Mouse (Mus musculus) intestine, postnatal 0 days (tissue): ENCODE measurements at regions not wholly inside any gene's neighbourhood (a gene's known extent, or its start where the extent isn't known, plus 50 kb on each side); places are given as distances from the start of the nearest gene placed in this dataset.

ENCODE experiments used
- ATAC-seq: fragments of 200-750 bp; cut with Nextera tagmentation; 2 replicates; pipeline ENCODE4 v1.8.0; 2017; ENCODE audit warnings: mild to moderate bottlenecking, moderate TSS enrichment, moderate library complexity
- H3K27ac ChIP-seq: fragments of 300-500 bp; sonication (generic); 2 replicates; pipeline ENCODE4 v1.5.1; 2014; ENCODE audit warnings: mild to moderate bottlenecking, low read depth, low read length, moderate library complexity
- H3K27me3 ChIP-seq: fragments of 300-500 bp; sonication (generic); replicated peaks from 2 replicates; pipeline ENCODE4 v1.6.1; 2014; ENCODE audit warnings: low read length, mixed read lengths; ENCODE audit not compliant: control insufficient read depth, insufficient read depth
- H3K36me3 ChIP-seq: fragments of 300-500 bp; sonication (generic); 2 replicates; pipeline ENCODE4 v1.6.1; 2014; ENCODE audit warnings: mild to moderate bottlenecking, moderate library complexity; ENCODE audit not compliant: control insufficient read depth, insufficient read depth
- H3K4me1 ChIP-seq: fragments of 300-500 bp; sonication (generic); replicated peaks from 2 replicates; pipeline ENCODE4 v1.6.1; 2014; ENCODE audit warnings: antibody characterized with exemption, low read length, mixed read lengths; ENCODE audit not compliant: control insufficient read depth, insufficient read depth
- H3K4me2 ChIP-seq: fragments of 300-500 bp; sonication (generic); replicated peaks from 2 replicates; pipeline ENCODE4 v1.6.1; 2014; ENCODE audit warnings: low read depth, mild to moderate bottlenecking, moderate library complexity
- H3K4me3 ChIP-seq: fragments of 300-500 bp; sonication (generic); 2 replicates; pipeline ENCODE4 v1.5.1; 2014; ENCODE audit warnings: low read depth, low read length
- H3K9ac ChIP-seq: fragments of 300-500 bp; sonication (generic); 2 replicates; pipeline ENCODE4 v1.6.1; 2014; ENCODE audit warnings: mild to moderate bottlenecking, low read depth, low read length
- H3K9me3 ChIP-seq: fragments of 300-500 bp; sonication (generic); 2 replicates; pipeline ENCODE4 v1.6.1; 2016; ENCODE audit warnings: mixed run types; ENCODE audit not compliant: control insufficient read depth
- CTCF ChIP-seq: sonication (generic); IDR thresholded peaks from 2 replicates; pipeline ENCODE4 v1.5.1; 2016; ENCODE audit warnings: low read depth, mild to moderate bottlenecking, control low read depth, antibody characterized with exemption, moderate library complexity
- WGBS: fragments of 180-500 bp; shearing (Covaris S2); extraction: QIAGEN DNeasy Blood & Tissue Kit; methylation state at CpG from one replicate; pipeline ENCODE4 v1.1.7; 2014; 5-methylcytosine and 5-hydroxymethylcytosine counted together

DNA sequence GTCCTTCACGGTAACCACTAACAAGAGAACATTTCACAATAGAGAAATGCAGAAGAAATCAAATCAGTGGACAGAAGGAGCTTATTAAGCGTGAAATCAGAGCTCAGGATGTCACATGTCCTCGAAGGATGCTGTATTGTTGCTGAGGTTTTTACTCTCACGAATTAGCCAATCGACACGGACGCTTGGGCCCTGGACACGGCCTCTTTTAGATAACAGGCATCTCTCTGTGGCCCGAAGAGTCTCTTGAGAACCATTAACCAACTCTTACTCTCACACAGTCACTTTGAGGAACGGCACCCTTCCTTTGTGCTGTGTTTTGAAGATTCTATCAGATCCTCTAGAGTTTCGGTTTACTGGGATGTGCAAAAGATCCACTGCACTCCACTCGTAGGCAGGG is 128.2 kb downstream of the Tsen15 start:
- no peak for TF ChIP-seq CTCF
- H3K27ac ChIP-seq: no peak overlapping the region
- 80% methylated on average over 12 of the region's 12 CpGs for WGBS
- no peak overlapping the region for H3K4me3 ChIP-seq
- H3K4me1 ChIP-seq: no peaks in the 10 kb centered on the region
- no peaks in the 10 kb centered on the region for H3K9me3 ChIP-seq
- H3K4me2 ChIP-seq: no peak overlapping the region
- no peaks in the 10 kb centered on the region for H3K36me3 ChIP-seq
- no peaks in the 10 kb centered on the region for H3K27me3 ChIP-seq
- no peak overlapping the region for H3K9ac ChIP-seq
- ATAC-seq: no peak

- Histone ChIP-seq H3K9ac (no peak overlapping the region), H3K27ac (no peak overlapping the region), H3K4me3 (no peak overlapping the region), H3K9me3 (no peaks in the 10 kb centered on the region), H3K4me2 (no peak overlapping the region), H3K36me3 (no peaks in the 10 kb centered on the region), H3K4me1 (no peaks in the 10 kb centered on the region), H3K27me3 (no peaks in the 10 kb centered on the region)
- no peak for ATAC-seq
- no peak for TF ChIP-seq CTCF
- 82% methylated on average over 4 of the region's 4 CpGs for WGBS
These were observed 132.6 kb downstream of the Tsen15 start for GRCm38 (mm10) chr1:152253906-152254305.

GRCm38 (mm10) chr1:152253486-152253885 is 133.0 kb downstream of the Tsen15 start:
- Histone ChIP-seq H3K4me3 (no peak overlapping the region), H3K9me3 (no peaks in the 10 kb centered on the region), H3K36me3 (no peaks in the 10 kb centered on the region), H3K4me1 (no peaks in the 10 kb centered on the region), H3K9ac (no peak overlapping the region), H3K4me2 (no peak overlapping the region), H3K27me3 (no peaks in the 10 kb centered on the region), H3K27ac (no peak overlapping the region)
- TF ChIP-seq CTCF: no peak
- no peak for ATAC-seq
- WGBS: 71% methylated on average over 4 of the region's 4 CpGs

DNA sequence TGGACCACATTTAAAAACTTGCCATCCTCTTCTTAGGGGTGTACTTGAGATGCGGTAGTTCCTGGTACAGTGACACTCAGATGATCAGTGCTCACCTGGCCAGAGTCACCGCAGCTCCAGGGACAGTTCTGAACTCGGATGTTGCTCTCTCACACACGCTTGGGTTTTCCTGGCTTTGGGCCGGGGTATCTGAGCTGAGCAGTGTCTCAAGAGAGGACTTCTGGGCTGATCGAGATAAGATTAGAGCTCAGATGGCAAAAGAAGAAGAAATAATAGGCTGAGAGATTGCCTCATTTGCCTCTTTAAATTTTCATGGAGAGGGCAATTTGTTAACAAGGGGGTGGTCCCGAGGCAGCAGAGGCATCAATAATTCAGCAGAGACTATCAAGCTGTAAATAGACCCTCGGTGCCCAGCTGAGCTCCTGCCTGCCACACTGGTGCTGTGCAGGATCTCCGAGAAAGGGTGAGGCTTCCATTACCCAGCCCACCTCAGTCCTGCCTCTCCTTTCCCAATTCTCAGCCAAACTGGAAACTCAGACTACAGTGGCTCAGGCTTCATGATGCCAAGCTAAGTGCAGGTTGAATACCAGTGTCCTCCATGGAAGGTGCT is 133.7 kb downstream of the Tsen15 start:
- ATAC-seq: no peak
- 69% methylated on average over 9 of the region's 9 CpGs for WGBS
- no peak for TF ChIP-seq CTCF

GRCm38 (mm10) chr1:152241026-152241425 is 145.5 kb downstream of the Tsen15 start:
- H3K9me3 ChIP-seq: no peaks in the 10 kb centered on the region
- 84% methylated on average over 9 of the region's 9 CpGs for WGBS
- no peak for TF ChIP-seq CTCF
- H3K9ac ChIP-seq: no peak overlapping the region
- no peak overlapping the region for H3K27ac ChIP-seq
- no peaks in the 10 kb centered on the region for H3K36me3 ChIP-seq
- no peak overlapping the region for H3K4me3 ChIP-seq
- H3K4me1 ChIP-seq: no peaks in the 10 kb centered on the region
- no peak overlapping the region for H3K4me2 ChIP-seq
- no peak for ATAC-seq
- H3K27me3 ChIP-seq: no peaks in the 10 kb centered on the region

More for the DNA sequence above, 133.7 kb downstream of the Tsen15 start:
- H3K9me3 ChIP-seq: no peaks in the 10 kb centered on the region
- H3K36me3 ChIP-seq: no peaks in the 10 kb centered on the region
- H3K27me3 ChIP-seq: no peaks in the 10 kb centered on the region
- no peak overlapping the region for H3K4me2 ChIP-seq
- no peak overlapping the region for H3K9ac ChIP-seq
- no peak overlapping the region for H3K27ac ChIP-seq
- H3K4me3 ChIP-seq: no peak overlapping the region
- H3K4me1 ChIP-seq: no peaks in the 10 kb centered on the region

GRCm38 (mm10) chr1:152239376-152239775 is 147.1 kb downstream of the Tsen15 start:
- H3K27ac ChIP-seq: no peak overlapping the region
- no peak overlapping the region for H3K9ac ChIP-seq
- H3K4me3 ChIP-seq: no peak overlapping the region
- no peak for TF ChIP-seq CTCF
- no peak overlapping the region for H3K4me2 ChIP-seq
- no peaks in the 10 kb centered on the region for H3K4me1 ChIP-seq
- WGBS: 32% methylated on average over 6 of the region's 6 CpGs
- no peak for ATAC-seq
- no peaks in the 10 kb centered on the region for H3K36me3 ChIP-seq
- H3K9me3 ChIP-seq: no peaks in the 10 kb centered on the region
- no peaks in the 10 kb centered on the region for H3K27me3 ChIP-seq
